Mouse (Mus musculus): Measurements from ENCODE around the gene Scube3. TPM values are rescaled to one million over a fixed set of nuclear protein-coding genes. Genes with fewer than 3 reads are reported as not detected.

Gene Scube3
- polyA plus RNA-seq, 1 experiment from 2014 or later, result 18.6 TPM

GRCm38 (mm10) chr17:28141205-28141650 is 713 bp upstream of the Scube3 start:
- Histone ChIP-seq H3K4me1 (ENCODE audit: insufficient read depth, low read length) (peaks cover 59% of the 10 kb centered on the region), H3K27me3 (ENCODE audit: insufficient read depth, low read length) (peaks cover 2% of the 10 kb centered on the region; the same call in 1 of the 2 replicates), H3K4me2 (replicated peaks; ENCODE audit: low read depth, low read length) (peak overlapping the region; percentile 80), H3K27ac (ENCODE audit: low read length) (peak overlapping the region; percentile 76), H3K9ac (replicated peaks; ENCODE audit: low read length) (peak overlapping the region; percentile 81), H3K36me3 (ENCODE audit: insufficient read depth, low read length) (no peaks in the 10 kb centered on the region), H3K9me3 (ENCODE audit: low read length) (no peaks in the 10 kb centered on the region), H3K4me3 (ENCODE audit: low read length) (peak overlapping the region; percentile 60)
- 4% methylated on average over 15 of the region's 15 CpGs for WGBS
- 0 out of 2 replicates have a peak, but pooled peaks have one; percentile 0 for ATAC-seq (ENCODE audit: low FRiP score, low TSS enrichment)

DNA sequence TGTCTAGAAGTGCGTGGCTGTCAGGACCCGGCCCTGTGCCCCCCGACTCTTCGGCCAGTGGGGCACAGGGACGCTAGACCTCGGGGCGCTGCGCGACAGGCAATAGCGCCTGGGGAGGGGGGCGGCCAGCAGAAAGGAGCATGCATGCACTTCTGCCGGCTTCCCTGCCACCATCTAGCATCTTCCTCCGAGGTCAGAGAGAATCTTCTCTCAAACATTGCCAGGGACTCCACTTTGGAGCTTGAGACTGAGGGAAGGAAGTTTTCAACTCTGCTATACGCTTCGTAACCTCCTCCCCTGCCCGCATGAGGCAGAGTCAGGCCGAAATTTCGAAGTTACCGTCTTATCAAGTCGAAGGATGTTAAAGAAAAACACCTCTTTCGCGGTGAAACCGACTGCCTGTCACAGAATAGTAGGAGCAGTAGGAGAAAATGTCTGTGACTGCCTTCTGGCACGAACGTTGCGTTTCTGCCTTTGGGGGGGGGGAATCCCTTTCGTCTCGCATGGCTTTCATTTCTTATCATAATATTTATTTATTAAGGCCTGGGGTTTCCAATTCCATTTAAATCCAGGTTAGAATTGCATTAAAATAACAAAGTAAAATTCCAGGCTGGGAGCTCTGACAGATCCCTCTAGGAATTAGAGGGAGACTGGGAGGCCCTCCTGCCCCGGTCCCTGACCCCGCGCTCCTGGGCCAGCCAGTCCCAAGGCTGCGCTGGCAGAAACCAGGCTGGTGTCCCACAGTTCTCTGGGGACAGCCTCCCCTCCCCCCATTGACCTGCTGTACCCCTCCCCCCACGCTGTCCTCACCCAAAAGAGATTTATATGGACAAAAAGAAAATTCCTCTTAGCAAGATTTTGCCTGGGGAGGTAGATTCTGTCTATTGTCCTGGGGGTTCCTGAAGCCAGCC is 1.0 kb downstream of the Scube3 start:
- Histone ChIP-seq H3K4me2 (replicated peaks; ENCODE audit: low read depth, low read length) (peak overlapping the region; percentile 80), H3K4me3 (ENCODE audit: low read length) (peak overlapping the region; percentile 60), H3K9ac (replicated peaks; ENCODE audit: low read length) (peak overlapping the region; percentile 81), H3K4me1 (ENCODE audit: insufficient read depth, low read length) (peaks cover 68% of the 10 kb centered on the region), H3K27ac (ENCODE audit: low read length) (peak overlapping the region; percentile 76), H3K9me3 (ENCODE audit: low read length) (no peaks in the 10 kb centered on the region), H3K36me3 (ENCODE audit: insufficient read depth, low read length) (no peaks in the 10 kb centered on the region), H3K27me3 (ENCODE audit: insufficient read depth, low read length) (peaks cover 2% of the 10 kb centered on the region; the same call in 1 of the 2 replicates)
- under 1% methylated on average over 33 of the region's 33 CpGs for WGBS
- no peak for ATAC-seq (ENCODE audit: low FRiP score, low TSS enrichment)

DNA sequence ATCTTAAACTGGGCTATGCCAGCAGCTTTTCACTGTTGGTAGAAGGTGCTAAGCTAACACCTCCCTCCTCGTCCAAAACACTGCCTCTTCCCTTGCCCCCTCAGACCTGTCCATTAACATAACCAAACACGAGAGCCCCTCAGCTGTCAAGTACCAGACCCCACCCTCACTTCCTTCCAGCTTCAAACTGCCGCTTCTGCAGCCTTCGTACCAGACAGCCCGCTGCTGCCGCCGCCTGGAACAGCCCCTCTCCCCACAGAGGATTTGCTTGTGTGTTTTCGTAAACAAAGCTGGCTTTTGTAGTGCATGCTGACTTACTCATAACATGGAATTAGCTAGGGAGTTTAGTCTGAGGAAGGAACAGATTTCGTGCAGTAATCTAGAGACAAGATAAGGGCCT is 1.8 kb downstream of the Scube3 start:
- no peaks in the 10 kb centered on the region for H3K9me3 ChIP-seq (ENCODE audit: low read length)
- 2% methylated on average over 9 of the region's 9 CpGs for WGBS
- H3K9ac ChIP-seq (replicated peaks; ENCODE audit: low read length), result peak overlapping the region; percentile 60
- H3K4me3 ChIP-seq (ENCODE audit: low read length), result peak overlapping the region; percentile 60
- no peaks in the 10 kb centered on the region for H3K36me3 ChIP-seq (ENCODE audit: insufficient read depth, low read length)
- no peak for ATAC-seq (ENCODE audit: low FRiP score, low TSS enrichment)
- peaks cover 2% of the 10 kb centered on the region; the same call in 1 of the 2 replicates for H3K27me3 ChIP-seq (ENCODE audit: insufficient read depth, low read length)
- peak overlapping the region; percentile 80 for H3K4me2 ChIP-seq (replicated peaks; ENCODE audit: low read depth, low read length)
- peaks cover 70% of the 10 kb centered on the region for H3K4me1 ChIP-seq (ENCODE audit: insufficient read depth, low read length)
- peak overlapping the region; percentile 40; the same call in 1 of the 2 replicates for H3K27ac ChIP-seq (ENCODE audit: low read length)

GRCm38 (mm10) chr17:28144241-28144640 is 2.3 kb downstream of the Scube3 start:
- H3K9ac ChIP-seq (replicated peaks; ENCODE audit: low read length), result peak overlapping the region; percentile 60
- H3K27me3 ChIP-seq (ENCODE audit: insufficient read depth, low read length), result peaks cover 2% of the 10 kb centered on the region; the same call in 1 of the 2 replicates
- no peaks in the 10 kb centered on the region for H3K36me3 ChIP-seq (ENCODE audit: insufficient read depth, low read length)
- H3K4me1 ChIP-seq (ENCODE audit: insufficient read depth, low read length), result peaks cover 72% of the 10 kb centered on the region
- no peaks in the 10 kb centered on the region for H3K9me3 ChIP-seq (ENCODE audit: low read length)
- ATAC-seq (ENCODE audit: low FRiP score, low TSS enrichment), result no peak
- peak overlapping the region; percentile 40; the same call in 1 of the 2 replicates for H3K27ac ChIP-seq (ENCODE audit: low read length)
- H3K4me2 ChIP-seq (replicated peaks; ENCODE audit: low read depth, low read length), result peak overlapping the region; percentile 80
- H3K4me3 ChIP-seq (ENCODE audit: low read length), result peak overlapping the region; percentile 60
- 17% methylated on average over 6 of the region's 6 CpGs for WGBS

- no peak for ATAC-seq (ENCODE audit: low FRiP score, low TSS enrichment)
- no peak overlapping the region for H3K9ac ChIP-seq (replicated peaks; ENCODE audit: low read length)
- H3K4me1 ChIP-seq (ENCODE audit: insufficient read depth, low read length), result peaks cover 48% of the 10 kb centered on the region
- no peak overlapping the region for H3K4me2 ChIP-seq (replicated peaks; ENCODE audit: low read depth, low read length)
- 0 out of 2 replicates have a peak, but pooled peaks cover 4% of the 10 kb centered on the region for H3K36me3 ChIP-seq (ENCODE audit: insufficient read depth, low read length)
- WGBS, result 85% methylated on average over 3 of the region's 3 CpGs
- H3K27ac ChIP-seq (ENCODE audit: low read length), result no peak overlapping the region
- no peak overlapping the region for H3K4me3 ChIP-seq (ENCODE audit: low read length)
- H3K9me3 ChIP-seq (ENCODE audit: low read length), result no peaks in the 10 kb centered on the region
- H3K27me3 ChIP-seq (ENCODE audit: insufficient read depth, low read length), result peaks cover under 1% of the 10 kb centered on the region; the same call in 1 of the 2 replicates
Measured at GRCm38 (mm10) chr17:28148288-28148687, 6.3 kb downstream of the Scube3 start.

GRCm38 (mm10) chr17:28149734-28150133 is 7.8 kb downstream of the Scube3 start:
- Histone ChIP-seq H3K36me3 (ENCODE audit: insufficient read depth, low read length) (0 out of 2 replicates have a peak, but pooled peaks cover 9% of the 10 kb centered on the region), H3K4me1 (ENCODE audit: insufficient read depth, low read length) (peaks cover 36% of the 10 kb centered on the region), H3K27ac (ENCODE audit: low read length) (no peak overlapping the region), H3K4me2 (replicated peaks; ENCODE audit: low read depth, low read length) (no peak overlapping the region), H3K9me3 (ENCODE audit: low read length) (no peaks in the 10 kb centered on the region), H3K9ac (replicated peaks; ENCODE audit: low read length) (no peak overlapping the region), H3K4me3 (ENCODE audit: low read length) (no peak overlapping the region), H3K27me3 (ENCODE audit: insufficient read depth, low read length) (no peaks in the 10 kb centered on the region)
- ATAC-seq (ENCODE audit: low FRiP score, low TSS enrichment), result no peak
- WGBS, result 73% methylated on average over 8 of the region's 8 CpGs

DNA sequence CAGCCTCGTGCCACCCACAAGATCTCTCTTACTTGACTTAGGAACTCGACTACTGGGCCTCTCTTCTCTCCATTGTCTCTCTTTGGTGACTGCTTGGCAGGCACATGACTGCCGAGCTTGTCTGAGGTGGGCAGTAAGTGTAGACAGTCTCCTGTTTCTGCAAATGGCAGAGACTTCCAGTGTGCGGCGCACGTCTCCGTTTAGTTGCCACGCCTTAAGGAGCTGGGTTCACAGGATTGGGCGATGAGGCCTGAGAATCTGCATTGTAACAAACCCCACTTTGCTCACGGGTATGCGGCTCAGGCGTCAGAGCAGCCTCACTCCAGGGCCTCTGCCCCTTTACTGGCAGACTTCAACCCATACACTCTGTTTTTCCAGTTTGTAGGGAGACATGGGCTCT is 8.5 kb downstream of the Scube3 start:
- H3K4me1 ChIP-seq (ENCODE audit: insufficient read depth, low read length), result peaks cover 29% of the 10 kb centered on the region
- H3K4me2 ChIP-seq (replicated peaks; ENCODE audit: low read depth, low read length), result no peak overlapping the region
- no peak overlapping the region for H3K4me3 ChIP-seq (ENCODE audit: low read length)
- no peak overlapping the region for H3K27ac ChIP-seq (ENCODE audit: low read length)
- no peak for ATAC-seq (ENCODE audit: low FRiP score, low TSS enrichment)
- H3K36me3 ChIP-seq (ENCODE audit: insufficient read depth, low read length), result 0 out of 2 replicates have a peak, but pooled peaks cover 12% of the 10 kb centered on the region
- H3K27me3 ChIP-seq (ENCODE audit: insufficient read depth, low read length), result no peaks in the 10 kb centered on the region
- WGBS, result 79% methylated on average over 12 of the region's 12 CpGs
- H3K9me3 ChIP-seq (ENCODE audit: low read length), result no peaks in the 10 kb centered on the region
- no peak overlapping the region for H3K9ac ChIP-seq (replicated peaks; ENCODE audit: low read length)

GRCm38 (mm10) chr17:28153095-28153494 is 11.2 kb downstream of the Scube3 start:
- Histone ChIP-seq H3K9me3 (ENCODE audit: low read length) (no peaks in the 10 kb centered on the region), H3K36me3 (ENCODE audit: insufficient read depth, low read length) (peaks cover 23% of the 10 kb centered on the region; the same call in 1 of the 2 replicates), H3K4me3 (ENCODE audit: low read length) (no peak overlapping the region), H3K4me1 (ENCODE audit: insufficient read depth, low read length) (0 out of 2 replicates have a peak, but pooled peaks cover 6% of the 10 kb centered on the region), H3K9ac (replicated peaks; ENCODE audit: low read length) (no peak overlapping the region), H3K27me3 (ENCODE audit: insufficient read depth, low read length) (no peaks in the 10 kb centered on the region; the same call in 1 of the 2 replicates), H3K4me2 (replicated peaks; ENCODE audit: low read depth, low read length) (no peak overlapping the region), H3K27ac (ENCODE audit: low read length) (no peak overlapping the region)
- ATAC-seq (ENCODE audit: low FRiP score, low TSS enrichment), result no peak
- WGBS, result 72% methylated on average over 6 of the region's 6 CpGs

GRCm38 (mm10) chr17:28154970-28155369 is 13.0 kb downstream of the Scube3 start:
- ATAC-seq (ENCODE audit: low FRiP score, low TSS enrichment), result no peak
- H3K4me2 ChIP-seq (replicated peaks; ENCODE audit: low read depth, low read length), result no peak overlapping the region
- no peaks in the 10 kb centered on the region; the same call in 1 of the 2 replicates for H3K27me3 ChIP-seq (ENCODE audit: insufficient read depth, low read length)
- no peaks in the 10 kb centered on the region for H3K9me3 ChIP-seq (ENCODE audit: low read length)
- peaks cover 23% of the 10 kb centered on the region; the same call in 1 of the 2 replicates for H3K36me3 ChIP-seq (ENCODE audit: insufficient read depth, low read length)
- H3K9ac ChIP-seq (replicated peaks; ENCODE audit: low read length), result no peak overlapping the region
- H3K4me3 ChIP-seq (ENCODE audit: low read length), result no peak overlapping the region
- no peaks in the 10 kb centered on the region for H3K4me1 ChIP-seq (ENCODE audit: insufficient read depth, low read length)
- no peak overlapping the region for H3K27ac ChIP-seq (ENCODE audit: low read length)
- WGBS, result 84% methylated on average over 8 of the region's 8 CpGs

Data from kidney, embryonic 16.5 days (tissue).